Mouse (Mus musculus) E14TG2a.4 (cell line): ENCODE data around the gene Wnt1.

Experiments used
- H3K27me3 ChIP-seq: 2 replicates; pipeline ENCODE4 v1.6.1; 2014; ENCODE audit warnings: low read length, control low read depth; ENCODE audit not compliant: insufficient read depth
- H3K36me3 ChIP-seq: 2 replicates; pipeline ENCODE4 v1.6.1; 2014; ENCODE audit warnings: low read length, control low read depth; ENCODE audit not compliant: insufficient read depth
- H3K4me1 ChIP-seq: replicated peaks from 2 replicates; pipeline ENCODE4 v1.6.1; 2014; ENCODE audit warnings: low read depth, low read length, control low read depth
- H3K4me3 ChIP-seq: replicated peaks from 2 replicates; pipeline ENCODE4 v1.5.1; 2014; ENCODE audit warnings: mild to moderate bottlenecking, low read length
- H3K9me3 ChIP-seq: 2 replicates; pipeline ENCODE4 v1.6.1; 2014; ENCODE audit warnings: low read length, control low read depth
- CTCF ChIP-seq: conservative IDR thresholded peaks from 2 replicates; pipeline ENCODE4 v1.5.1; 2014; ENCODE audit warnings: low read length
- NANOG ChIP-seq: IDR thresholded peaks from 2 replicates; pipeline ENCODE4 v1.6.1; 2014; ENCODE audit warnings: borderline replicate concordance, low read length, mixed read lengths
- POU5F1 ChIP-seq: IDR thresholded peaks from 2 replicates; pipeline ENCODE4 v1.6.1; 2014; ENCODE audit warnings: low read length, borderline replicate concordance

Wnt1 gene

GRCm38 (mm10) chr15:98775533-98775932 lies 14.1 kb upstream of the Wnt1 start:
- no peaks in the 10 kb centered on the region for H3K9me3 ChIP-seq
- peaks cover 80% of the 10 kb centered on the region for H3K4me1 ChIP-seq
- H3K4me3 ChIP-seq, result no peak overlapping the region
- TF ChIP-seq POU5F1, result no peak
- no peak for TF ChIP-seq CTCF
- TF ChIP-seq NANOG, result no peak
- peaks cover 96% of the 10 kb centered on the region for H3K27me3 ChIP-seq
- no peaks in the 10 kb centered on the region for H3K36me3 ChIP-seq

- no peaks in the 10 kb centered on the region for H3K9me3 ChIP-seq
- peak overlapping the region; percentile 57 for H3K4me3 ChIP-seq
- TF ChIP-seq CTCF (no peak), POU5F1 (no peak), NANOG (no peak)
- peaks cover 83% of the 10 kb centered on the region for H3K4me1 ChIP-seq
- no peaks in the 10 kb centered on the region for H3K36me3 ChIP-seq
- H3K27me3 ChIP-seq, result peaks cover 98% of the 10 kb centered on the region
Observed at GRCm38 (mm10) chr15:98776280-98777004, 13.2 kb upstream of the Wnt1 start.

GRCm38 (mm10) chr15:98777005-98777616 lies 12.5 kb upstream of the Wnt1 start:
- Histone ChIP-seq H3K4me1 (peaks cover 76% of the 10 kb centered on the region), H3K27me3 (peaks cover 98% of the 10 kb centered on the region), H3K4me3 (peak overlapping the region; percentile 57; the same call in 1 of the 2 replicates), H3K9me3 (no peaks in the 10 kb centered on the region), H3K36me3 (no peaks in the 10 kb centered on the region)
- TF ChIP-seq NANOG (no peak), CTCF (no peak), POU5F1 (no peak)

- TF ChIP-seq CTCF, result no peak
- TF ChIP-seq POU5F1, result no peak
- no peak for TF ChIP-seq NANOG
Observed at GRCm38 (mm10) chr15:98777762-98778161, 11.9 kb upstream of the Wnt1 start, which contains the start of gene Wnt10b. Gene Wnt10b, minus strand, starts transcription at chr15:98778150.

GRCm38 (mm10) chr15:98778191-98778770 lies 11.4 kb upstream of the Wnt1 start:
- Histone ChIP-seq H3K36me3 (no peaks in the 10 kb centered on the region), H3K9me3 (no peaks in the 10 kb centered on the region), H3K27me3 (peaks cover 90% of the 10 kb centered on the region), H3K4me3 (peak overlapping the region; percentile 57), H3K4me1 (peaks cover 64% of the 10 kb centered on the region)
- TF ChIP-seq POU5F1 (no peak), CTCF (no peak), NANOG (no peak)

More at GRCm38 (mm10) chr15:98777762-98778161, 11.9 kb upstream of the Wnt1 start, which contains the start of gene Wnt10b:
- peaks cover 94% of the 10 kb centered on the region for H3K27me3 ChIP-seq
- no peaks in the 10 kb centered on the region for H3K9me3 ChIP-seq
- H3K4me3 ChIP-seq, result peak within 1 kb of the TSS; percentile 60
- peaks cover 70% of the 10 kb centered on the region for H3K4me1 ChIP-seq
- H3K36me3 ChIP-seq, result no peaks in the 10 kb centered on the region

- H3K9me3 ChIP-seq, result no peaks in the 10 kb centered on the region
- TF ChIP-seq CTCF (no peak), POU5F1 (no peak), NANOG (no peak)
- peaks cover 59% of the 10 kb centered on the region for H3K4me1 ChIP-seq
- H3K4me3 ChIP-seq, result peak overlapping the region; percentile 57; the same call in 1 of the 2 replicates
- H3K36me3 ChIP-seq, result no peaks in the 10 kb centered on the region
- H3K27me3 ChIP-seq, result peaks cover 87% of the 10 kb centered on the region
Observed at GRCm38 (mm10) chr15:98778806-98779205, 10.9 kb upstream of the Wnt1 start.

- Histone ChIP-seq H3K27me3 (peaks cover 75% of the 10 kb centered on the region), H3K4me3 (peak overlapping the region; percentile 35; the same call in 1 of the 2 replicates), H3K4me1 (peaks cover 56% of the 10 kb centered on the region), H3K36me3 (no peaks in the 10 kb centered on the region), H3K9me3 (no peaks in the 10 kb centered on the region)
- TF ChIP-seq NANOG, result no peak
Observed at GRCm38 (mm10) chr15:98780075-98780474, 9.6 kb upstream of the Wnt1 start.

- H3K36me3 ChIP-seq, result no peaks in the 10 kb centered on the region
- peak overlapping the region; percentile 35 for H3K4me3 ChIP-seq
- peaks cover 57% of the 10 kb centered on the region for H3K4me1 ChIP-seq
- TF ChIP-seq CTCF (0 out of 2 replicates have a peak, but pooled peaks have one; percentile 13), NANOG (no peak)
- H3K27me3 ChIP-seq, result peaks cover 73% of the 10 kb centered on the region
- H3K9me3 ChIP-seq, result no peaks in the 10 kb centered on the region
Observed at GRCm38 (mm10) chr15:98780573-98780972, 9.1 kb upstream of the Wnt1 start.
